Mouse (Mus musculus) thymus, adult 18-20 months (tissue): ENCODE results near the gene Cgref1.

ENCODE experiments used
- DNase-seq, 2 experiments: peaks; one replicate each; pipeline ENCODE4 v3.0.0; 2022; ENCODE audit warnings: mixed read lengths in 2 of 2

Cgref1 gene

DNA sequence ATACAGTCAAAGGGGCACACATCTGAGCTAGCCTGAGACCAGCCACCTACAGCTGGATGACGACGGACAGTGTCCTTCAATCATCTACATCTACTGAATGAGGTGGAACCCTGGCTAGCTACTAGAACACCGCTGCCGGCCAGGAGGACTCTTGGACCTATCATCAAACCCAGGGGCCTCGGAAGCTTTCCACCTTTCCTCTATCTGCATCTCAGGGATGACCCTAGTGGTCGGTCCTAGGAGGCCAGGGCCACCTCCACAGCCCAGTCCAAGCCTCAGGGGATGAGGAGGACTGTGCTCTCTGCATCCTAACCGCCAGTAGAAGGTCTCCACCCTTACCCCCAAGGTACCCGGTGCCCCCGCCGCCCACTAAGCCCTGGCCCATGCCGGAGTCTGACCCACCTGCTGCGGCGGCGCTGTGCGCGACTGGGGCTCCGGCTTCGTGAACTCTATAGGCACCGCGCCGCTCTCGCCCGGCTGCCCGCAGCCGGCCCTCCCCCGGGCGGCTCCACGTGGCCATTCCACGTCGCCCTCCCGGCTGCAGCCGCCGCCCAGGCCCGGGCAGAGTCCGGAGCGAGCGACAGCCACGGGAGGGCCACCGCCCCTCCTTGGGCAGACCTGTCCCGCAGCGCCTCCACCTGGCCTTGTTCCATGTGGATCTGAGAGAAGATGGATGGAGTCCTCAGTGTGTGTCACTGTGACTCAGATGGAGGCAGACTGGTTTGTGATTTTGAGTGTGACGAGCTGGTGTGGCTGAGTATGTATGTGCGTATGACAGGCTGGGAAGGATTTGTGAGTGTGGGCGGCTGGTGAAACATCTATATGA is at the start of gene Cgref1:
Cgref1 (minus strand) TSS at position 636 of the 826 bp plus-strand sequence.
- DNase-seq: no peak

GRCm38 (mm10) chr5:30994074-30994473 is 48.7 kb upstream of the Cgref1 start:
- no peak for DNase-seq

- DNase-seq: no peak
These were observed 47.7 kb upstream of the Cgref1 start for GRCm38 (mm10) chr5:30992980-30993676.

GRCm38 (mm10) chr5:30982357-30982756 is 37.0 kb upstream of the Cgref1 start:
- no peak for DNase-seq

GRCm38 (mm10) chr5:30974870-30975656 is 29.7 kb upstream of the Cgref1 start:
- DNase-seq: no peak

- no peak for DNase-seq
These were observed 24.0 kb upstream of the Cgref1 start for GRCm38 (mm10) chr5:30969440-30969839.

DNA sequence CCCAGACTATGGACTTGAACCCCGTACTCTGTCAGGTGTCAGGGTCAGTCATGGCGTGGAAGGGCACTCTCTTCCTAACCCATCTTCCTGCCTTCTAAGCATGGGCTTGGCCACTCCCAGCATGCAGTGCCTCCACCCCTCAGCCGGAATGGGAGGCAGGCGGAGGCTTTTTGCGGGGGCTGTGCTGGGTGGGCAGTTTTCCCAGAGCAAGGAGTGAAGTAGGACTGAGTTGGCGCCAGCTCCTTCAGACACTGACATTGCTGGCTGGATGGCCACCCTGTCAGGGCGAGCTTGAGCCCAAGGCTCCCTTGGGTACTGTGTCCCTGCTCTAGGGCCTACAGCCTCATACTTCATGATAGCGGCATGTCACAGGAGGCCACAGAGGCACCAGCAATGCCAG is 23.0 kb upstream of the Cgref1 start, which contains the start of gene Tcf23:
Tcf23 (plus strand) TSS at position 247 of the 400 bp plus-strand sequence.
- no peak for DNase-seq

- DNase-seq: no peak
These were observed 20.8 kb upstream of the Cgref1 start for GRCm38 (mm10) chr5:30966189-30966588.

GRCm38 (mm10) chr5:30963916-30964315 is 18.5 kb upstream of the Cgref1 start:
- no peak for DNase-seq

- no peak for DNase-seq
These were observed 16.4 kb upstream of the Cgref1 start for GRCm38 (mm10) chr5:30961545-30962505.

GRCm38 (mm10) chr5:30960814-30961213 is 15.4 kb upstream of the Cgref1 start:
- no peak for DNase-seq

GRCm38 (mm10) chr5:30959966-30960501 is 14.6 kb upstream of the Cgref1 start, which contains the start of gene Preb:
TSS of gene Preb (minus strand) at chr5:30960361.
- peak; percentile 97 for DNase-seq

GRCm38 (mm10) chr5:30959198-30959854 is 13.9 kb upstream of the Cgref1 start:
- no peak for DNase-seq

GRCm38 (mm10) chr5:30957891-30958290 is 12.5 kb upstream of the Cgref1 start:
- DNase-seq: no peak

DNA sequence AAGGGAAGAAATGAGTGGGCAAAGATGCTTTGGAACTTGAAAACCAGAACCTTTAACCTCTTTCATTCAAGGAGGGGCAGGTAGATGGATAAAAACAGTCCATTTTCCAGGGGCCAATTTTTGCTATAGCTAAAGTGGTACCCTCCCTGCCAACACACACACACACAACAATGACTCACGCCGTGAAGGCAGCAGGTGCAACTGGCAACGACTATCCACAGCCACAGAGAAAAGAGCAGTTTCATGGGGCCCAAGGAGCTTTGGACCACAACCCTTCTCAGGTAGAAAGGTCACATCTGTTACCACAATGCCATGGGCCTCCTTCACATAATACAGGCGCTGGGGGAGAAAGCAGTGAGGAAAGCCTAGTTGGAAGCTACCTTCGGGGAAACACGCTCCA is 10.4 kb upstream of the Cgref1 start:
- no peak for DNase-seq

GRCm38 (mm10) chr5:30954556-30954955 is 9.2 kb upstream of the Cgref1 start:
- DNase-seq: no peak

GRCm38 (mm10) chr5:30954065-30954464 is 8.7 kb upstream of the Cgref1 start:
- DNase-seq: no peak

DNA sequence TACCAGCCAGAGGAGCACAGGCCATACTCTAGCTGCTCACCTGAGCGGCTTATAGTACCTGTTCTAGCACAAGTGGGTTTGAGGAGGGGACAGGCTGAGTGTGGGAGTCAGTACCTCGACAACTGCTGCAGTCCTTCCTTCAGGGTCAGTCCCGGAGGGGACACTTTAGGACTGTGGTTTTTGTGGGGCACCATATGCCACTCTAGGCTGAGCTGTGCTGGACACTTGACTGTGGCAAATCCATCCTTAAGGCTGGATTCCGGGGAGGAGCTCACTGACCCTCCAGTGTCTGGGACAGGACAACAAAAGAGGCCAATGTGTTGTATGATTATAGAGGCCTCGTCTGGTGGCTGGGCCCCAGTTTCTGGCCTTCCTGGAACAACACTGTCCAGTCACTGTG is 7.2 kb upstream of the Cgref1 start:
- no peak for DNase-seq

GRCm38 (mm10) chr5:30951706-30952105 is 6.3 kb upstream of the Cgref1 start:
- DNase-seq: no peak

- no peak for DNase-seq
These were observed 5.5 kb upstream of the Cgref1 start for GRCm38 (mm10) chr5:30950922-30951321.

DNA sequence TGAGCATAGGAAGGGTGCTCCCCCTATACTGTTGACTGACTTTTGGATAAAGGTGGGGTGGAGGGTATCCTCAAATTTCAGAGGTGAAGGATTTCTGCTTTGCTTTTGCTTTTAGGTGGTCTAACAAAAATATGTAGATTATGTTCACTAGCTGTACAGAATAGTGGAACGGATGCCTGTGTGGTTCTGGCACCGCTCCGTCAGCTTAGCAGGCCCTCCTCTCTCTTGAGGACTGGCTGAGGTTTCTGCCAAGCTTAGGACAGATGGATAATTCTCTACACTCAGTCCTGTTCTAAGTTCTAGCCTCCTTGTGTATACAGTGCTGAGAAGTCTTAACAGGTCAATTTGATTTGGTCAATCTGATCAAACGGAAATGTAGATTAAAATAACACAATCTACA is 5.1 kb upstream of the Cgref1 start:
- DNase-seq: no peak
